In genomic region chr12:86999283-86999820, GRCm38 (mm10) we compare ENCODE assay signal across 1 mouse cellular context.
TF ChIP-seq lines count a peak whose summit lies in the region.

No protein-coding gene starts in this region.

TF ChIP-seq in CH12.LX, 34 proteins besides CTCF, POLR2A, EP300 and RAD21:
- no peak for TF ChIP-seq GABPA (IDR thresholded peaks at IDR 0.05; ENCODE audit: insufficient replicate concordance, low read depth, low read length)
- peak; percentile 12; the same call in 1 of the 2 replicates for TF ChIP-seq SMC3 (IDR thresholded peaks at IDR 0.05; ENCODE audit: low read depth, low read length)
